Mouse (Mus musculus): ENCODE results near the gene Rpl38. TPM values are rescaled to one million over a fixed set of nuclear protein-coding genes. Genes with fewer than 3 reads are reported as not detected.
"Not testable (repeated sequence)": the region's sequence is repeated elsewhere in the genome, so short reads cannot be mapped to it uniquely, and the experiment has no call there.

The Rpl38 gene
- polyA plus RNA-seq, 1 experiment from 2014 or later, result 666 TPM

GRCm38 (mm10) chr11:114668741-114669623, 658 bp downstream of the Rpl38 start:
- POLR2A ChIA-PET, result interaction anchor here (0.8 to 1.2 kb wide), 2 partner anchors 56 to 119 kb away, joined by 3 to 6 read pairs; no protein-coding TSS in a partner anchor
- ATAC-seq (peak; percentile 57), DNase-seq (ENCODE audit: low read depth, low spot score) (no peak)
- CTCF ChIA-PET, result interaction anchor here (0.9 to 1.8 kb wide), 3 partner anchors 16 to 127 kb away, joined by 3 to 4 read pairs (median 4); partner anchors contain the start of gene Btbd17
- no peak for TF ChIP-seq CTCF (IDR thresholded peaks at IDR 0.05)
- in situ Hi-C loops (cut with MboI; ENCODE audit: low pct_unique_long_range_greater_than_20kb), result loop anchor here (25.0 kb wide), 1 partner anchor 957 kb away; the partner anchor contains the start of gene Cpsf4l
- H3K27me3 ChIP-seq, result peaks cover 5% of the 10 kb centered on the region

GRCm38 (mm10) chr11:114669651-114670168, 1.4 kb downstream of the Rpl38 start:
- CTCF ChIA-PET, result interaction anchor here (0.9 to 1.8 kb wide), 2 partner anchors 18 to 126 kb away, joined by 3 to 4 read pairs; partner anchors contain the start of gene Btbd17
- DNase-seq (ENCODE audit: low read depth, low spot score), result no peak

GRCm38 (mm10) chr11:114671147-114671546, 2.8 kb downstream of the Rpl38 start:
- ChIA-PET CTCF (no interaction called here), POLR2A (no interaction called here)
- no peak for TF ChIP-seq CTCF (IDR thresholded peaks at IDR 0.05)
- in situ Hi-C loops (cut with MboI; ENCODE audit: low pct_unique_long_range_greater_than_20kb), result loop anchor here (5.0 to 25.0 kb wide), 3 partner anchors 61 to 959 kb away; partner anchors contain the start of genes Btbd17, Cpsf4l and Gpr142
- no peak for DNase-seq (ENCODE audit: low read depth, low spot score)
- ATAC-seq, result no peak
- H3K27me3 ChIP-seq, result no peaks in the 10 kb centered on the region

More at GRCm38 (mm10) chr11:114669651-114670168, 1.4 kb downstream of the Rpl38 start:
- ATAC-seq, result no peak
- no peak for TF ChIP-seq CTCF (IDR thresholded peaks at IDR 0.05)
- POLR2A ChIA-PET, result interaction anchor here (0.8 to 1.2 kb wide), 2 partner anchors 55 to 119 kb away, joined by 3 to 6 read pairs; no protein-coding TSS in a partner anchor
- no peaks in the 10 kb centered on the region for H3K27me3 ChIP-seq
- in situ Hi-C loops (cut with MboI; ENCODE audit: low pct_unique_long_range_greater_than_20kb), result loop anchor here (5.0 to 25.0 kb wide), 3 partner anchors 63 to 957 kb away; partner anchors contain the start of genes Btbd17, Cpsf4l and Gpr142

- TF ChIP-seq CTCF (IDR thresholded peaks at IDR 0.05), result no peak
- in situ Hi-C loops (cut with MboI; ENCODE audit: low pct_unique_long_range_greater_than_20kb), result loop anchor here (5.0 to 25.0 kb wide), 3 partner anchors 59 to 961 kb away; partner anchors contain the start of genes Btbd17, Cpsf4l and Gpr142
- ATAC-seq, result peak; percentile 17
- CTCF ChIA-PET, result interaction anchor here (0.7 to 2.0 kb wide), 5 partner anchors 15 to 70 kb away, joined by 3 to 6 read pairs (median 3); no protein-coding TSS in a partner anchor
- no peaks in the 10 kb centered on the region for H3K27me3 ChIP-seq
- POLR2A ChIA-PET, result no interaction called here
- DNase-seq (ENCODE audit: low read depth, low spot score), result no peak
Observed at GRCm38 (mm10) chr11:114672794-114673718, 4.7 kb downstream of the Rpl38 start.

GRCm38 (mm10) chr11:114673719-114674050, 5.4 kb downstream of the Rpl38 start:
- ATAC-seq, result no peak
- CTCF ChIA-PET, result interaction anchor here (1.3 to 2.0 kb wide), 2 partner anchors 14 to 52 kb away, joined by 3 to 6 read pairs; no protein-coding TSS in a partner anchor
- in situ Hi-C loops (cut with MboI; ENCODE audit: low pct_unique_long_range_greater_than_20kb), result loop anchor here (5.0 to 25.0 kb wide), 3 partner anchors 59 to 961 kb away; partner anchors contain the start of genes Btbd17, Cpsf4l and Gpr142
- H3K27me3 ChIP-seq, result no peaks in the 10 kb centered on the region
- TF ChIP-seq CTCF (IDR thresholded peaks at IDR 0.05), result no peak
- no peak for DNase-seq (ENCODE audit: low read depth, low spot score)
- POLR2A ChIA-PET, result no interaction called here

GRCm38 (mm10) chr11:114674180-114674579, 5.9 kb downstream of the Rpl38 start:
- in situ Hi-C loops (cut with MboI; ENCODE audit: low pct_unique_long_range_greater_than_20kb), result loop anchor here (5.0 to 25.0 kb wide), 3 partner anchors 58 to 962 kb away; partner anchors contain the start of genes Btbd17, Cpsf4l and Gpr142
- no peak for ATAC-seq
- no peak for TF ChIP-seq CTCF (IDR thresholded peaks at IDR 0.05)
- CTCF ChIA-PET, result interaction anchor here (1.3 to 2.0 kb wide), 2 partner anchors 14 to 52 kb away, joined by 3 to 6 read pairs; no protein-coding TSS in a partner anchor
- no peaks in the 10 kb centered on the region for H3K27me3 ChIP-seq
- DNase-seq (ENCODE audit: low read depth, low spot score), result no peak
- POLR2A ChIA-PET, result interaction anchor here (0.8 kb wide), 1 partner anchor 49 kb away, joined by 3 read pairs; no protein-coding TSS in a partner anchor

GRCm38 (mm10) chr11:114674796-114675195, 6.5 kb downstream of the Rpl38 start:
- not testable (repeated sequence) for ATAC-seq
- CTCF ChIA-PET, result interaction anchor here (2.0 kb wide), 1 partner anchor 13 kb away, joined by 6 read pairs; no protein-coding TSS in a partner anchor

GRCm38 (mm10) chr11:114675341-114675825, 7.1 kb downstream of the Rpl38 start, which contains the start of gene Ttyh2:
Gene Ttyh2, plus strand, starts transcription at chr11:114675431.
- ATAC-seq, result peak; percentile 86
- H3K27me3 ChIP-seq, result no peaks in the 10 kb centered on the region
- DNase-seq (ENCODE audit: low read depth, low spot score), result no peak
- in situ Hi-C loops (cut with MboI; ENCODE audit: low pct_unique_long_range_greater_than_20kb), result no loop called here
- POLR2A ChIA-PET, result no interaction called here
- TF ChIP-seq CTCF (IDR thresholded peaks at IDR 0.05), result no peak
- CTCF ChIA-PET, result interaction anchor here (1.2 kb wide), 1 partner anchor 12 kb away, joined by 3 read pairs; no protein-coding TSS in a partner anchor

More at GRCm38 (mm10) chr11:114674796-114675195, 6.5 kb downstream of the Rpl38 start:
- not testable (repeated sequence) for H3K27me3 ChIP-seq; DNase-seq (ENCODE audit: low read depth, low spot score)
- POLR2A ChIA-PET, result interaction anchor here (0.8 kb wide), 1 partner anchor 49 kb away, joined by 3 read pairs; no protein-coding TSS in a partner anchor
- in situ Hi-C loops (cut with MboI; ENCODE audit: low pct_unique_long_range_greater_than_20kb), result loop anchor here (5.0 to 25.0 kb wide), 3 partner anchors 58 to 962 kb away; partner anchors contain the start of genes Btbd17, Cpsf4l and Gpr142

- in situ Hi-C loops (cut with MboI; ENCODE audit: low pct_unique_long_range_greater_than_20kb), result no loop called here
- no peak for DNase-seq (ENCODE audit: low read depth, low spot score)
- ChIA-PET POLR2A (no interaction called here), CTCF (interaction anchor here (1.2 kb wide), 1 partner anchor 12 kb away, joined by 3 read pairs; no protein-coding TSS in a partner anchor)
- no peaks in the 10 kb centered on the region for H3K27me3 ChIP-seq
- no peak for TF ChIP-seq CTCF (IDR thresholded peaks at IDR 0.05)
- ATAC-seq, result no peak
Observed at GRCm38 (mm10) chr11:114675826-114676401, 7.6 kb downstream of the Rpl38 start.
